Mouse (Mus musculus): ENCODE data around the gene Kif13a. TPM values are rescaled to one million over a fixed set of nuclear protein-coding genes. Genes with fewer than 3 reads are reported as not detected.
A peak's percentile ranks its signal among the peaks of the same experiment; 100 is the strongest.

The Kif13a gene
- total and polyA plus RNA-seq, 3 experiments = 1.2 to 1.7 TPM; not detected in 1

DNA sequence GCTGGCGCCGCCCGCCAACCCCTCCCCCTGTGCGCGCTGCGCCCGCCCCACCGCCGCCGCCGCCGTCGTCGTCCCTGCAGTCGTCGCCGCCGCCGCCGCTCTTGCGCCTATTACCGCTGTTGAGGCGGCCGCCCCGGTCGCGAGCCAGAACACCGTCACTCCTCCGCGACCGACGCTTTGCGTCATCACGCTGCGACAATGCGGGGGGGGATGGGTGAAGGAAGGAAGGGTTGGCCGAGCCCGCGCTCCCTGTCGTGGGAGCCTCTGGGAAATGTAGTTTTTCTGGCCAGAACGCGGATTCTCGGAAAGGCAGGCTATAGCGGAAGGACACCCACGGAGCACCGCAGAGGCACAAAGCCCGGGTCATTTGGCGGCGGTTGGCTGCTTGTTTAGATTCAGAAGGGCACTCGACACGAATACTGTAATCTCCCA, 201.8 kb downstream of the Kif13a start, which contains the start of gene Nup153:
Nup153 (minus strand) TSS at position 104 of the 432 bp plus-strand sequence.
- Histone ChIP-seq H3K79me2 (ENCODE audit: control insufficient read depth, insufficient read depth, low read length, poor library complexity) (peaks cover 37% of the 10 kb centered on the region), H3K4me1 (ENCODE audit: control insufficient read depth in 1 of 2, insufficient read depth in 2 of 2, low read length in 2 of 2) (peaks cover 11% of the 10 kb centered on the region in 2 experiments; a peak in 3 of 4 replicates), H3K27ac (ENCODE audit: control insufficient read depth, low read depth, low read length) (peak within 1 kb of the TSS; percentile 90), H3K27me3 (ENCODE audit: control insufficient read depth in 1 of 2, insufficient read depth in 2 of 2, low read length in 2 of 2) (no peaks in the 10 kb centered on the region), H3K9ac (ENCODE audit: control insufficient read depth, low read depth, low read length, poor library complexity, severe bottlenecking) (peak within 1 kb of the TSS; percentile 96), H3K9me3 (replicated peaks; ENCODE audit: insufficient read depth, low read length) (no peaks in the 10 kb centered on the region), H3K4me3 (ENCODE audit: control insufficient read depth in 1 of 2, insufficient read depth in 1 of 2, low read depth in 2 of 2, low read length in 2 of 2) (peak within 1 kb of the TSS; percentile 89 to 91), H3K36me3 (ENCODE audit: control insufficient read depth in 1 of 2, insufficient read depth in 2 of 2, low read length in 2 of 2) (peaks cover 4 to 22% of the 10 kb centered on the region in 2 experiments; a peak in 3 of 4 replicates)
- peak; percentile 97 for DNase-seq (ENCODE audit: low read depth, low spot score)
- peak; percentile 82 for TF ChIP-seq MXI1 (IDR thresholded peaks at IDR 0.05; ENCODE audit: low read depth, low read length)
- TF ChIP-seq USF1 (IDR thresholded peaks at IDR 0.05; ENCODE audit: low read depth, low read length) = 0 out of 2 replicates have a peak, but pooled peaks have one; percentile 40
- no peak for TF ChIP-seq CHD1 (IDR thresholded peaks at IDR 0.05; ENCODE audit: low read depth, low read length)
- peak; percentile 76 to 91 for TF ChIP-seq POLR2A (IDR thresholded peaks at IDR 0.05; ENCODE audit: control insufficient read depth in 1 of 2, insufficient read depth in 1 of 2, low read depth in 1 of 2, low read length in 2 of 2, poor library complexity in 1 of 2)
- no peak for TF ChIP-seq ZC3H11A (IDR thresholded peaks at IDR 0.05; ENCODE audit: low read depth, low read length)
- TF ChIP-seq SIN3A (IDR thresholded peaks at IDR 0.05; ENCODE audit: low read length) = peak; percentile 97
- TF ChIP-seq ZKSCAN1 (IDR thresholded peaks at IDR 0.05; ENCODE audit: low read depth, low read length) = no peak
- peak; percentile 87 for TF ChIP-seq TBP (IDR thresholded peaks at IDR 0.05; ENCODE audit: low read depth, low read length)
- TF ChIP-seq MAFK (IDR thresholded peaks at IDR 0.05; ENCODE audit: borderline replicate concordance, low read depth, low read length) = no peak
- peak; percentile 82; the same call in 1 of the 2 replicates for TF ChIP-seq POLR2AphosphoS2 (IDR thresholded peaks at IDR 0.05; ENCODE audit: low read length)
- TF ChIP-seq ZNF384 (IDR thresholded peaks at IDR 0.05; ENCODE audit: low read depth, low read length) = no peak
- no peak for TF ChIP-seq MAX (IDR thresholded peaks at IDR 0.05; ENCODE audit: low read length)
- TF ChIP-seq ETS1 (IDR thresholded peaks at IDR 0.05; ENCODE audit: low read depth, low read length) = peak; percentile 75
- peak; percentile 85; the same call in 1 of the 2 replicates for TF ChIP-seq MAZ (IDR thresholded peaks at IDR 0.05; ENCODE audit: low read depth, low read length)
- peak; percentile 70 for TF ChIP-seq TCF12 (IDR thresholded peaks at IDR 0.05; ENCODE audit: low read depth, low read length)
- TF ChIP-seq USF2 (IDR thresholded peaks at IDR 0.05; ENCODE audit: borderline replicate concordance in 1 of 2, insufficient read depth in 1 of 2, low read depth in 1 of 2, low read length in 2 of 2) = no peak
- peak in 1 of 2 experiments; percentile 49; a peak in 2 of 4 replicates for TF ChIP-seq EP300 (IDR thresholded peaks at IDR 0.05; ENCODE audit: low read depth in 1 of 2, low read length in 2 of 2)
- peak; percentile 90 for TF ChIP-seq NELFE (IDR thresholded peaks at IDR 0.05; ENCODE audit: low read depth, low read length)
- peak; percentile 96 for TF ChIP-seq KAT2A (conservative IDR thresholded peaks at IDR 0.05; ENCODE audit: low read depth, low read length)
- peak; percentile 58; the same call in 1 of the 2 replicates for TF ChIP-seq MYC (IDR thresholded peaks at IDR 0.05; ENCODE audit: low read depth, low read length)
- no peak for TF ChIP-seq GATA1 (IDR thresholded peaks at IDR 0.05; ENCODE audit: low read depth, low read length)
- TF ChIP-seq HCFC1 (IDR thresholded peaks at IDR 0.05; ENCODE audit: low read depth, low read length) = peak; percentile 98
- TF ChIP-seq BHLHE40 (IDR thresholded peaks at IDR 0.05; ENCODE audit: borderline replicate concordance, low read depth, low read length) = no peak; the same call in 1 of the 2 replicates
- no peak for TF ChIP-seq POLR2AphosphoS5 (IDR thresholded peaks at IDR 0.05; ENCODE audit: borderline replicate concordance, low read depth, low read length)
- TF ChIP-seq RCOR1 (IDR thresholded peaks at IDR 0.05; ENCODE audit: low read depth, low read length) = no peak
- TF ChIP-seq CTCF (IDR thresholded peaks at IDR 0.05 in 2 of 3, conservative IDR thresholded peaks at IDR 0.05 in 1 of 3; ENCODE audit: control insufficient read depth in 1 of 3, insufficient read depth in 1 of 3, low read depth in 2 of 3, low read length in 3 of 3, poor library complexity in 1 of 3, severe bottlenecking in 1 of 3) = no peak
- TF ChIP-seq MYB (IDR thresholded peaks at IDR 0.05; ENCODE audit: low read depth, low read length) = no peak
- TF ChIP-seq ZMIZ1 (IDR thresholded peaks at IDR 0.05; ENCODE audit: low read depth, low read length) = peak; percentile 74; the same call in 1 of the 2 replicates
- TF ChIP-seq E2F4 (IDR thresholded peaks at IDR 0.05; ENCODE audit: borderline replicate concordance, low read depth, low read length) = peak; percentile 97
- peak; percentile 92 for TF ChIP-seq CHD2 (IDR thresholded peaks at IDR 0.05; ENCODE audit: low read length)
- TF ChIP-seq MEF2A (IDR thresholded peaks at IDR 0.05; ENCODE audit: extremely low read depth, insufficient replicate concordance, low read depth, low read length, poor library complexity, severe bottlenecking) = no peak
- peak; percentile 95 for TF ChIP-seq ELF1 (IDR thresholded peaks at IDR 0.05; ENCODE audit: low read depth, low read length)
- no peak for TF ChIP-seq RAD21 (IDR thresholded peaks at IDR 0.05; ENCODE audit: low read depth, low read length)

Data from MEL (cell line).